Mouse (Mus musculus) cerebellum, adult 2 months (tissue): ENCODE results near the gene Fgf12.

ENCODE experiments used
- CTCF ChIP-seq: fragments of 200-500 bp; IDR thresholded peaks from 2 replicates; pipeline ENCODE4 v1.5.1; 2011; ENCODE audit warnings: low read depth, mild to moderate bottlenecking, control low read depth, low read length, moderate library complexity, borderline replicate concordance; ENCODE audit not compliant: insufficient read depth
- POLR2A ChIP-seq: fragments of 200-500 bp; IDR thresholded peaks from 2 replicates; pipeline ENCODE4 v1.6.1; 2011; ENCODE audit warnings: low read length, control low read depth, borderline replicate concordance; ENCODE audit not compliant: insufficient read depth

GRCm38 (mm10) chr16:28564075-28564715, 188.7 kb downstream of the Fgf12 start:
- TF ChIP-seq CTCF (no peak), POLR2A (no peak)
